Mouse (Mus musculus) large intestine, adult 2 months (tissue): Measurements from ENCODE around the gene Prkra. TPM values are rescaled to one million over a fixed set of nuclear protein-coding genes. Genes with fewer than 3 reads are reported as not detected.
A peak's percentile ranks its signal among the peaks of the same experiment; 100 is the strongest.
"Not testable (repeated sequence)": the region's sequence is repeated elsewhere in the genome, so short reads cannot be mapped to it uniquely, and the experiment has no call there.

Experiments used
- DNase-seq: peaks from one replicate; pipeline ENCODE4 v3.0.0-alpha.2; 2012; ENCODE audit warnings: low read depth, low spot score
- WGBS: fragments of 180-500 bp; shearing (Covaris S2); methylation state at CpG from one replicate; pipeline ENCODE4 v1.1.7; 2018; 5-methylcytosine and 5-hydroxymethylcytosine counted together
- polyA plus RNA-seq: library from polyadenylated mRNA; depleted of rRNA; stranded (reverse); fragments of >200 nt; gene quantifications from 2 replicates; pipeline ENCODE4 v1.2.3, GENCODE M21; 2012

The Prkra gene
- polyA plus RNA-seq, 1 experiment: 18.3 TPM

GRCm38 (mm10) chr2:76659419-76659818 lies 11.6 kb upstream of the Prkra start:
- 44% methylated on average over 8 of the region's 8 CpGs for WGBS
- no peak for DNase-seq

DNA sequence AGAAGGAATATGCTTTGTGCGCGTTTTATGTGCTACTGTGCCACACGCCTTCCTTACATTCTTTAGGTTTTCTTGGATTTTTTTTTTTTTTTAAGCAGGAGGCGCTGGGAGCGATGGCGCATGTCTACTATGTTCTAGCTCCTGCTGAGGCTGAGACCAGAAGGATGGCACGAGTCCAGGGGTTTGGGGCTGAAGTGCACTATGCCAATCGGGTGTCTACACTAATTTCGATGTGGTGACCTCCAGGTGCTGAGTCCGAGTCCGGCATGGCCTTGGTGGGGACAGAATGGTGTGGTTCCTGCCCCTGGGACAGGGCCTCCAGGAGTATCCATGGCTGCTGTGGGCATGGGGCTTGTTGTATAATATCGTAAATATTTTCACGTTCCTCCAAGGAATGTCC lies 10.7 kb upstream of the Prkra start:
- DNase-seq: no peak
- 66% methylated on average over 13 of the region's 13 CpGs for WGBS

DNA sequence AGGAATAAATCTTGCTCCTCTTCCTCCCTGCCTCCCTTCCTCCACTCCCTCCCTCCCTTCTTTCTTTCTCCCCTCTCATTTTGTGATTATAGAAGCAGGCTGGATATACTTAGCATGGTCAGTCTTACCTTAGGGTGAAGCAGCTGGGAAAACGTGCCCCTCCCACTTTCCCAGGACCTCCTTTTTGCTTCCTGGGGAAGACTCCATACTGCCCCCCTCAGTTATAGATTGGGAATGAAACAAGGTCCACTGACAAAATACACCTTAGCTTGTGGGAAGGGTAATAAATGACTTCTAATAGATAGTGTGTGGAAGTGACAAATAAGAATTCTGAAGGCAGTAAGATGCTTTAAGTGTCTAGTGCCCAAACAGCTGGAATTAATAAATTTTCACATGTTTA lies 8.2 kb upstream of the Prkra start:
- WGBS: 7% methylated on average over 1 of the region's 1 CpGs
- DNase-seq: no peak

DNA sequence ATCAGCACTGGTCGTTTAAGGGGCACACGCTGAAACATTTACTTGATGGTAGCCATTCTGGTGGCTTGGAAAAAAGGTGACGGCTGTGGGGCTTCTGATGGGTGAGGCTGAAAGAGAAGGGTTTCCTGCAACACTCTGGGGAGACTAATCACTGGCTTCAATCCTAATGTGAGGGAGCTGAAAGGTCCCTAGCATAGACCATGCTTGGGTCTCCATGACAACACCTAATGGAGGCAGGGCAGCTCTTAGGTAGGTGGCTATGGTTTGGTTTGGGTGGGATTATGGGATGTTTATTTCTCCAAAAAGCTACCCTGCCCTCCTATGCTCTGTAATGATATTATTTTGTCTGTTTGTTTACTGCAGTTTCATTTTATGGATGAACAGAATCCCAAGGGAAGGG lies 7.6 kb upstream of the Prkra start:
- WGBS: 75% methylated on average over 3 of the region's 3 CpGs
- no peak for DNase-seq

DNA sequence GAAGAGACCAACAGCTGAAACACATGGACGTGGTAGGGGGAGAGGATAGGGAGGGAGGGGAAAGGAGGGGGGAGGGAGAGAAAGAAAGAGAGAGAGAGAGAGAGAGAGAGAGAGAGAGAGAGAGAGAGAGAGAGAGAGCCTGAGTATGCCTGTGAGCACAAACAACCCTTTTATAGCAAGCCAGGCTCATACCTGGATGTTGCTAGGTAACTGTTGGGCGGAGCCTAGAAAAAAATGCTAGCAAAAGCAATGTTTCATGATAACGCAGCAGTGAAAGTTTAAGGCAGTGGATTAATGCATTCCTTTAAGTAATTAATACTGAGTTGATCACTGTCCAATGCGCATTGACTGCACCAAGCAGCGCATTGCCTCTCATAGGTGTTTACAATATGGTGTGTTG lies 6.8 kb upstream of the Prkra start:
- WGBS: 52% methylated on average over 5 of the region's 5 CpGs
- DNase-seq: no peak

DNA sequence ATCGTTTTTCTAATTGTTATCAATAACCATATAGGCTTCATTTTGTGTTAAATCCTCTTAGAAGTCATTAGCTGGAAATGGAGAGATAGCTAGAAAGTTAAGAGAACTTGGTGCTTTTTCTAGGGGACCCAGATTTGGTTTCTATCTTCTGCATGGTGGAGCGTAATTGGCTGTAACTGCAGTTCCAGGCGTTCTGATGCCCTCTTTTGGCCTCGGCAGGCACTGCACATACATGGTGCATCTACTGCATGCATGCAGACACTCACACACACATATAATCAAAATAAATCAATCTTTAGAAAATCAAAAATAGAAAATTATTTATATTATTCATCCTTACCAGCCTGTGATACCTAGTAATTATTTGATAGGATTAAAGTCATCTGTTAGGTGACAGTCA lies 5.3 kb upstream of the Prkra start:
- whole genome bisulfite sequencing: 94% methylated on average over 4 of the region's 4 CpGs
- DNase-seq: no peak

DNA sequence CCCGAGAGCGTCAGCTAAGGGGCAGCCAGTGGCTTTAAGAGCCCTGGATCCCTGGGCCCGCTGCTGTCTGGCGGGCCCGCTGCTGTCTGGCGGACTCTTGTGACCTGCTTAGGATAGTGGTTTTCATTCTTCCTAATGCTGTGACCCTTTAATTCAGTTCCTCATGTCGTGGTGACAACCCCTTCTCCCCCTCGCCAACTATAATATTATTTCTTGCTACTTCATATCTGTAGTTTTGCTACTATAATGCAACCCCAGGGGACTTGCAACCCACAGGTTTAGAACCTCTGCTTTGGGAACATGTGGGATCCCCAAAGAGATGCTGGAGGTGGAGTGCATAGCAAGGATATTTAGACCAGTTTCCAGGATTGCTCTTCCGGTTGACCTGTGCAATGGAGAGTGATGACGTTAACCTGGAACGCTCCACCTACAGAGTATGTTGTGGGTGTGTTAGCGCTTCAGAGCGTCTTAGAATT lies 889 bp upstream of the Prkra start:
- 13% methylated on average over 13 of the region's 13 CpGs for WGBS
- DNase-seq: no peak

DNA sequence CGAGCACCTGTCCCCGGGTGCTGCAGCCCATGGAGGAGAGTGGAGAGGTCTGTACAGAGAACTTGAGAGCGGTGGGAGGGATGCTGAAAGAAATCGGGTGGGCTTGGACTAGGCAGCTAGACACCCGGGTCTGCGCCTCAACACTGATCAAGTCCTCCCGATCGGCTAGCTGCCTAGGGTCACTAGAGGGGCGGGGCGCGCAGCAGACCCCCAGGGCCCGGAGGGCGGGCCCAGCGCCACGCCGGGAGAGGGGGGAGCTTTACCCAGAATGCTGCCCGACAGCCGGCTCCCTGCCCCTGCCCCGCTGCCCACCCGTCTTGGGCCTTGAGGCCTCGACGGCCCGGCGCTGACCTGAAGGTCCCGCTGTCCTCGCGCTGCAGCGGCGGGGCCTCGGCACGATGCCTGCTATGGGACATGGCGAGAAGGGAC lies 360 bp downstream of the Prkra start:
- no peak for DNase-seq
- WGBS: under 1% methylated on average over 30 of the region's 32 CpGs

DNA sequence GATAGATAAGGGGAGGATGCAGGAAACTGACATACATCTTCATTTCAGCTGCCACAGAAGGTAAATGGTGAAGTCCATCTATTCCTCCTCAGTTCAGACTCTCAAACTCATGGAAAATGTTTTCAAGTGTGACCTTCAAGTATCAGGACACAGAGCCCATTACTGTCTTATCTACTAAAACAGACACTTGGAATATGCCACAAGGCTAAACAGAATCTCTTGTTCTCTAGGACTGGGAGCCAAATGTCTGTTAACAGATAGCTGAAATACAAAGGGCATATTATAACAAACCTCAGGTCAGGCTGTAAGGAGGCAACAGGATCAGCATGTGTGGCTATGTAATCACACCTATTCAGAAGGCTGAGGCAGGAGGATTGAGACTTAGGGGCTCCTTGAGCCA lies 4.0 kb downstream of the Prkra start:
- DNase-seq: no peak

DNA sequence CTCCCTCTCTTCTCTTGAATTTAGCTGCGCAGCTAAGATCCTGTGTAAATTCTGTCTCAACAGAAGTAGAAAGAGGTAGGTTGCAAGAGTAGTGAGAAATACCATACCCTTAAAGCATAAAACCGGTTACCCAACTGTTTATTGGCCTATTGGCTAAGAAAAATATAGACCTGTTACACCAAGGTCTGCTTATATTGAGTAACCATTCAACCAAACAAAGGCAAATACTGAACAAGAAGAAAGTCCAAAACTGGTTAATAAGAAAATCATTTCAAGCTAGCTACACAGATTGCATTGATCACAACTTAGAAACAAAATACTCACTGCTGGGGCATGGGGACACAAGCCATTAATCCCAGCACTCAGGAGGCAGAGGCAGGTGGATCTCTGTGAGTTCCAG lies 8.2 kb downstream of the Prkra start:
- WGBS: 78% methylated on average over 2 of the region's 2 CpGs
- no peak for DNase-seq

GRCm38 (mm10) chr2:76631600-76631999 lies 16.2 kb downstream of the Prkra start:
- WGBS: 45% methylated on average over 4 of the region's 4 CpGs
- no peak for DNase-seq

- 90% methylated on average over 12 of the region's 12 CpGs for WGBS
- DNase-seq: no peak
These were observed 17.5 kb downstream of the Prkra start for GRCm38 (mm10) chr2:76630293-76630692.

GRCm38 (mm10) chr2:76622316-76622715 lies 25.5 kb downstream of the Prkra start:
- DNase-seq: not testable (repeated sequence)
- WGBS: 95% methylated on average over 2 of the region's 2 CpGs

- 43% methylated on average over 1 of the region's 1 CpGs for WGBS
- no peak for DNase-seq
These were observed 26.1 kb downstream of the Prkra start for GRCm38 (mm10) chr2:76621724-76622123.

GRCm38 (mm10) chr2:76620188-76620587 lies 27.6 kb downstream of the Prkra start:
- no peak for DNase-seq
- 44% methylated on average over 5 of the region's 5 CpGs for WGBS

- 13% methylated on average over 1 of the region's 1 CpGs for WGBS
- DNase-seq: peak; percentile 22
These were observed 29.7 kb downstream of the Prkra start for GRCm38 (mm10) chr2:76618078-76618477.

DNA sequence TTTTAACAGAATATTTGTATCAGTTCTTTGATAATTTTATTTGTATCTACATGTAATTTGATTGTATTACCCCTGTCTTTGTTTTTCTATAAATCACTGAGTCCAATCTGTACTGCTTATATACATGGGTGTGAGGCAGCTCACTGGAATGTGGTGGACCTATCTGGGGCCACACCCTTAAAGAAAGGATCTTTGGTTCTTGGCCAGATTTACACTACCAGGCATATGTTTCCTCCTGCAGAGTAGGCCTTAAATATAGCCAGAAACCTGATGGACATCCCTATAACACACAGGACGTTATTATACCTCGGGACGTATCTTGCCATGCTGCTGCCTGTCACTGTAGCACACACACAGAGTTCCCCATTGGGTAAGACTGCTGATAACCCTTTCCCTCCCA lies 35.8 kb downstream of the Prkra start:
- 33% methylated on average over 3 of the region's 3 CpGs for WGBS
- peak; percentile 52 for DNase-seq

DNA sequence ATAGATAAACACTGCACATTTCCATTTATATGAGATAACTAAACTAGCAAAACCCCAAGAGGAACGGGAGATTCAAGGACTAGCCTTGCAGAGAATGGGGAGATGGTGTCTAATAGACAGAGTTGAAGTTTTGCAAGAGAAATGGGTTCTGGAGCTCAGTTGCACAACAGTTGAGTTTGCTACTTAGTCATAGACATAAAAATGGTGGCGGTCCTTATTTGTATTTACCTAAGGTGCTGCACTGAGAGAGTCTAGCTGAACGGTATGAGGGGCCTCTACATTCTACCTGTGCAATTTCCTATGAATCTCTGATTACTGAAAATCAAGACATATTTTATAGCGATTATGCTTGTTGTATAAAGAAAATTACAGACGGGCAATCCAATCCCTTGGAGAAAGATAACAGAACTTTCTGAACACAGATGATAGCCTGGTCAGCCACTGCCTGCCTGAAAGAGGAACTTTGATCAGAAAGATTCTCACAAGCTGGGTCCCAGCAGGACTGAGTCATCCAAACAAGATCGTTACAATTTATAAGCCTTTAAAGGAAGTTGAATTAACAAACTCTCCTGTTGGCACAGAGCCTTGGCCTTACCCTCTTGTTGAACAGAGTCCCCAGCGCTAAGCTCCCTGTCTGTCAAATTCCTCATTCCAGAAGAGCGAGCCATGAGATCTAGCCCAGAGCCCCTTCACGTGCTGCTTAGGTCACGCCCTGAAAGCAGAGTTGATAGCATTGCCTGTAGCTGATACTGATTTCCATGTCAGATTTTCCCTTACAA lies 37.3 kb downstream of the Prkra start:
- 19% methylated on average over 10 of the region's 10 CpGs for WGBS
- DNase-seq: peak; percentile 77

GRCm38 (mm10) chr2:76606704-76607103 lies 41.1 kb downstream of the Prkra start:
- 75% methylated on average over 3 of the region's 3 CpGs for WGBS
- DNase-seq: no peak

GRCm38 (mm10) chr2:76602256-76602655 lies 45.6 kb downstream of the Prkra start:
- no peak for DNase-seq
- 94% methylated on average over 1 of the region's 1 CpGs for WGBS

- WGBS: 47% methylated on average over 5 of the region's 5 CpGs
- DNase-seq: no peak
These were observed 48.6 kb downstream of the Prkra start for GRCm38 (mm10) chr2:76599214-76599613.

- no peak for DNase-seq
- 75% methylated on average over 11 of the region's 11 CpGs for WGBS
These were observed 50.3 kb downstream of the Prkra start for GRCm38 (mm10) chr2:76597521-76597920.
